Mouse (Mus musculus) liver, adult (tissue): ENCODE results near the gene Upk3b.

Experiments
- GATA4 ChIP-seq: IDR thresholded peaks from 2 replicates; pipeline ENCODE4 v1.6.1; 2014; ENCODE audit warnings: mild to moderate bottlenecking, low read length; ENCODE audit not compliant: insufficient replicate concordance

The Upk3b gene

GRCm38 (mm10) chr5:136084891-136085651 lies 46.8 kb downstream of the Upk3b start:
- no peak for TF ChIP-seq GATA4

- no peak for TF ChIP-seq GATA4
These were observed 48.0 kb downstream of the Upk3b start for GRCm38 (mm10) chr5:136086290-136086689.

GRCm38 (mm10) chr5:136088821-136089575 lies 50.7 kb downstream of the Upk3b start:
- no peak for TF ChIP-seq GATA4

GRCm38 (mm10) chr5:136091927-136092326 lies 53.6 kb downstream of the Upk3b start:
- TF ChIP-seq GATA4: no peak

- no peak for TF ChIP-seq GATA4
These were observed 56.1 kb downstream of the Upk3b start for GRCm38 (mm10) chr5:136094249-136095010.

- no peak for TF ChIP-seq GATA4
These were observed 56.8 kb downstream of the Upk3b start for GRCm38 (mm10) chr5:136095089-136095488.
